Comparison of ENCODE assay signal across 21 mouse cellular contexts in genomic region chr9:110660856-110661612, GRCm38 (mm10). TPM values are rescaled to one million over a fixed set of nuclear protein-coding genes. Genes with fewer than 3 reads are reported as not detected.
DNase-seq lines count a peak whose midpoint lies in the region; ATAC-seq and TF ChIP-seq lines count a peak whose summit lies in the region.
"Had no signal": no experiment of that assay in that cellular context is flagged by ENCODE, and none has a peak within 500 bp of the region (broad histone marks: within the 10 kb centered on the region; RNA-seq: fewer than 3 reads in every experiment).

No protein-coding gene starts in this region.

- H3K9me3 ChIP-seq in midbrain, embryonic 11.5 days (ENCODE audit: control insufficient read depth, low read length), result no peaks in the 10 kb centered on the region
- H3K9me3 ChIP-seq in midbrain, embryonic 16.5 days (replicated peaks; ENCODE audit: control insufficient read depth, low read length, poor library complexity, severe bottlenecking), result no peaks in the 10 kb centered on the region
- no peaks in the 10 kb centered on the region for H3K9me3 ChIP-seq in liver, embryonic 13.5 days (replicated peaks)
- H3K9me3 ChIP-seq: embryonic facial prominence, embryonic 13.5 days; heart, embryonic 15.5 days; limb, embryonic 10.5 days; midbrain, embryonic 13.5 days; neural tube, embryonic 13.5 days had no signal

- WGBS in midbrain, embryonic 11.5 days, result 89% methylated on average over 7 of the region's 7 CpGs
- 88% methylated on average over 7 of the region's 7 CpGs for WGBS in midbrain, embryonic 16.5 days
- 40% methylated on average over 7 of the region's 7 CpGs for WGBS in liver, embryonic 13.5 days (ENCODE audit: insufficient replicate concordance)
- WGBS in lung, adult 2 months, result 50% methylated on average over 7 of the region's 7 CpGs

- TF ChIP-seq POLR2A in lung, adult 2 months (IDR thresholded peaks at IDR 0.05; ENCODE audit: borderline replicate concordance, extremely low read depth, low read depth, low read length), result no peak

- H3K36me3 ChIP-seq in midbrain, embryonic 11.5 days (ENCODE audit: control insufficient read depth, insufficient read depth, low read length), result no peaks in the 10 kb centered on the region
- H3K36me3 ChIP-seq in midbrain, embryonic 16.5 days (ENCODE audit: control insufficient read depth, insufficient read depth, low read length), result no peaks in the 10 kb centered on the region
- H3K36me3 ChIP-seq in liver, embryonic 13.5 days, result peaks cover 5% of the 10 kb centered on the region; the same call in 1 of the 2 replicates
- H3K36me3 ChIP-seq: heart, embryonic 15.5 days; neural tube, embryonic 13.5 days had no signal

- H3K4me1 ChIP-seq in midbrain, embryonic 11.5 days (ENCODE audit: control insufficient read depth, insufficient read depth, low read length), result peaks cover 14% of the 10 kb centered on the region
- peaks cover 13% of the 10 kb centered on the region; the same call in 1 of the 2 replicates for H3K4me1 ChIP-seq in midbrain, embryonic 16.5 days (ENCODE audit: control insufficient read depth, insufficient read depth, low read length)
- H3K4me1 ChIP-seq in liver, embryonic 13.5 days (replicated peaks), result peaks cover 87% of the 10 kb centered on the region
- peaks cover 7% of the 10 kb centered on the region for H3K4me1 ChIP-seq in lung, adult 2 months (ENCODE audit: control insufficient read depth, insufficient read depth, low read length)

- DNase-seq in midbrain, embryonic 11.5 days (ENCODE audit: low spot score, missing footprints), result peak; percentile 44
- peak; percentile 73 for DNase-seq in brain, adult 2 months (ENCODE audit: low read depth, low spot score)
- DNase-seq in liver, embryonic 13.5 days, result no peak
- no peak for DNase-seq in spleen, postnatal 10 days (ENCODE audit: low spot score in 2 of 2)
- no peak for DNase-seq in lung, adult 2 months
- no peak for DNase-seq in lung, postnatal 36 days
- DNase-seq: cerebellum, postnatal 14 days; gastrocnemius, postnatal 14 days; heart, postnatal 4 days; kidney, adult 18-20 months; kidney, postnatal 10 days; lung, adult 18-20 months; thymus, adult 2 months had no signal

- H3K27ac ChIP-seq in midbrain, embryonic 11.5 days (ENCODE audit: low read depth, low read length), result no peak overlapping the region
- H3K27ac ChIP-seq in midbrain, embryonic 16.5 days (ENCODE audit: low read length), result no peak overlapping the region
- H3K27ac ChIP-seq in liver, embryonic 13.5 days, result peak overlapping the region; percentile 52
- H3K27ac ChIP-seq: embryonic facial prominence, embryonic 13.5 days; heart, embryonic 15.5 days; limb, embryonic 10.5 days; midbrain, embryonic 13.5 days; neural tube, embryonic 13.5 days had no signal

- TF ChIP-seq CTCF in lung, adult 2 months (IDR thresholded peaks at IDR 0.05; ENCODE audit: insufficient read depth, low read length), result no peak

- H3K27me3 ChIP-seq in midbrain, embryonic 11.5 days (ENCODE audit: control insufficient read depth, insufficient read depth, low read length), result no peaks in the 10 kb centered on the region
- H3K27me3 ChIP-seq in midbrain, embryonic 16.5 days (ENCODE audit: control insufficient read depth, insufficient read depth, low read depth, low read length), result no peaks in the 10 kb centered on the region
- no peaks in the 10 kb centered on the region for H3K27me3 ChIP-seq in liver, embryonic 13.5 days
- H3K27me3 ChIP-seq: embryonic facial prominence, embryonic 13.5 days; heart, embryonic 15.5 days; midbrain, embryonic 13.5 days; neural tube, embryonic 13.5 days had no signal

- no peak overlapping the region for H3K4me3 ChIP-seq in midbrain, embryonic 11.5 days (ENCODE audit: low read depth, low read length)
- H3K4me3 ChIP-seq in midbrain, embryonic 16.5 days (ENCODE audit: low read depth, low read length), result no peak overlapping the region
- H3K4me3 ChIP-seq in liver, embryonic 13.5 days (replicated peaks), result no peak overlapping the region
- H3K4me3 ChIP-seq in lung, adult 2 months (replicated peaks; ENCODE audit: extremely low read depth, low read depth, low read length), result no peak overlapping the region
- H3K4me3 ChIP-seq: embryonic facial prominence, embryonic 13.5 days; heart, embryonic 15.5 days; limb, embryonic 10.5 days; midbrain, embryonic 13.5 days; neural tube, embryonic 13.5 days had no signal

- no peak overlapping the region for H3K9ac ChIP-seq in midbrain, embryonic 11.5 days (ENCODE audit: low read length)
- H3K9ac ChIP-seq in midbrain, embryonic 16.5 days (ENCODE audit: low read depth, low read length), result no peak overlapping the region
- H3K9ac ChIP-seq in liver, embryonic 13.5 days, result no peak overlapping the region
- H3K9ac ChIP-seq: embryonic facial prominence, embryonic 13.5 days; heart, embryonic 15.5 days; midbrain, embryonic 13.5 days; neural tube, embryonic 13.5 days had no signal

- ATAC-seq in midbrain, embryonic 11.5 days (ENCODE audit: low FRiP score), result no peak
- ATAC-seq in midbrain, embryonic 16.5 days, result no peak
- no peak for ATAC-seq in liver, embryonic 13.5 days (ENCODE audit: low read depth)
- ATAC-seq: forebrain, embryonic 14.5 days; hindbrain, embryonic 16.5 days; midbrain, embryonic 13.5 days had no signal

- no peak overlapping the region for H3K4me2 ChIP-seq in midbrain, embryonic 11.5 days
- no peak overlapping the region for H3K4me2 ChIP-seq in midbrain, embryonic 16.5 days (ENCODE audit: low read length)
- 0 out of 2 replicates have a peak overlapping the region, but pooled peaks have one; percentile 14 for H3K4me2 ChIP-seq in liver, embryonic 13.5 days
- H3K4me2 ChIP-seq: embryonic facial prominence, embryonic 13.5 days; heart, embryonic 15.5 days; midbrain, embryonic 13.5 days; neural tube, embryonic 13.5 days had no signal

RNA-seq across cellular contexts. Expression of gene Ccdc12, which starts 4.7 kb away (rescaled TPM):
- polyA plus RNA-seq in midbrain, embryonic 11.5 days (2014; fragmentation: Nextera tagmentation; extraction: Ambion mirVana), result 135 and 144 TPM in 2 replicates
- 93.3 and 103 TPM in 2 replicates for polyA plus RNA-seq in midbrain, embryonic 16.5 days (2015; fragmentation: Nextera tagmentation; extraction: Ambion mirVana)
- polyA plus RNA-seq in liver, embryonic 13.5 days (2015; fragmentation: Nextera tagmentation; extraction: Ambion mirVana), result 84.4 and 86.3 TPM in 2 replicates
- 101 and 124 TPM in 2 replicates for polyA plus RNA-seq in lung, adult 2 months (2012; rRNA removed)

RNA-seq across cellular contexts. Expression of gene Nbeal2, which starts 7.1 kb away (rescaled TPM):
- polyA plus RNA-seq in midbrain, embryonic 11.5 days (2014; fragmentation: Nextera tagmentation; extraction: Ambion mirVana), result 1.1 and 1.6 TPM in 2 replicates
- 5.2 and 6.1 TPM in 2 replicates for polyA plus RNA-seq in midbrain, embryonic 16.5 days (2015; fragmentation: Nextera tagmentation; extraction: Ambion mirVana)
- polyA plus RNA-seq in liver, embryonic 13.5 days (2015; fragmentation: Nextera tagmentation; extraction: Ambion mirVana), result 1.6 and 2.1 TPM in 2 replicates
- polyA plus RNA-seq in lung, adult 2 months (2012; rRNA removed), result 58.4 and 66.4 TPM in 2 replicates

RNA-seq across cellular contexts. Expression of gene Nradd, which starts 36.8 kb away (rescaled TPM):
- 20.7 and 22.8 TPM in 2 replicates for polyA plus RNA-seq in midbrain, embryonic 11.5 days (2014; fragmentation: Nextera tagmentation; extraction: Ambion mirVana)
- 25.5 and 27.1 TPM in 2 replicates for polyA plus RNA-seq in midbrain, embryonic 16.5 days (2015; fragmentation: Nextera tagmentation; extraction: Ambion mirVana)
- polyA plus RNA-seq in liver, embryonic 13.5 days (2015; fragmentation: Nextera tagmentation; extraction: Ambion mirVana), result 2.7 and 2.8 TPM in 2 replicates
- polyA plus RNA-seq in lung, adult 2 months (2012; rRNA removed), result 20.0 and 22.9 TPM in 2 replicates

Comparison
In these comparisons a context has a peak if more than half of its experiments do, and no peak if none do; other contexts are left out.
1. DNase-seq: peak in midbrain, embryonic 11.5 days (single experiment) and brain, adult 2 months (single experiment); none in liver, embryonic 13.5 days (single experiment), spleen, postnatal 10 days (0 of 2), lung, adult 2 months (single experiment) and lung, postnatal 36 days (single experiment).